Mouse (Mus musculus): ENCODE measurements around the gene Ptprm. TPM values are rescaled to one million over a fixed set of nuclear protein-coding genes. Genes with fewer than 3 reads are reported as not detected.
A peak's percentile ranks its signal among the peaks of the same experiment; 100 is the strongest.

Gene Ptprm
- polyA plus RNA-seq, 1 experiment from 2014 or later = 24.7 TPM

DNA sequence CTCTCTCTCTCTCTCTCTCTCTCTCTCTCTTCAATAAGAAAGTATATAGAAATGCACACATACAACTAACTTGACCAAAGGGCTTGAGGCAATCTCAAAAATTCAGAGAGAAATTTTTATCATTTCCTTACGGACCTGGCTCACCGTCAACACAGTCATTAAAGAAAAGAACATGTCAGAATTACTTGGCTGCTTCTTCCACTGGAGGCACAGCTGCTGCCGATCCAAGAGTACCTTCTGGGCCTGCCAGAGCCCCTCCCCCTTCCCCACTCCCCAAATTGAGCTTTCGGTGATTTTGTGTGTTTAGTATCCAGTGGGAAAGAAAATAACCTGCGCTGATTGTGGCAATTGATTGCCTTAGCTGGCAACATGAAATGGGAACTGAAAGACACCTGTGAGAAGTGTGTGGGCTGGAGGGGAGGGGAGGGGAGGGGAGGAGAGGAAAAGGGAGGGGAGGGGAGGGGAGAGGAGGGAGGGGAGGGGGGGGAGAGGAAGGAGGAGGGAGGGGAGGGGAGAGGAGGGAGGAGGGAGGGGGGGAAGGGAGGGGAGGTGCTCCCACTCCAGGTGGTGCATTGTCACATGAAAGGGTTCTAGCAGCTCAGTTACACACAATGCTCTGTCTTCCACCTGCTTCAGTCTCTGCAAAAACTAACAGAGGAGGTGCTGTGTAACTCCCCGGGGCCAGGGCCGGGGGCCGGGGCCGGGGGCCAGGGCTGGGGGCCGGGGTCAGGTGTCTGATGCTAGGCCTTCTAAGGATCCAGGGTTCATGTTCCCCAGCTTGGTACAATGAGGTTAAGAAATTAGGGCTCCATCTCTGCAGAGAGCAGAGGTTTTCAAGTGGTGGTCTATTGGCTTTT is 552.2 kb downstream of the Ptprm start:
- Histone ChIP-seq H3K4me2 (no peak overlapping the region), H3K4me3 (no peak overlapping the region), H3K4me1 (replicated peaks) (peaks cover 10% of the 10 kb centered on the region; the same call in 1 of the 2 replicates), H3K36me3 (no peaks in the 10 kb centered on the region), H3K9ac (no peak overlapping the region), H3K9me3 (no peaks in the 10 kb centered on the region), H3K27me3 (no peaks in the 10 kb centered on the region), H3K27ac (replicated peaks) (no peak overlapping the region)
- WGBS = 47% methylated on average over 10 of the region's 10 CpGs
- no peak for ATAC-seq (ENCODE audit: low FRiP score, low read depth)

DNA sequence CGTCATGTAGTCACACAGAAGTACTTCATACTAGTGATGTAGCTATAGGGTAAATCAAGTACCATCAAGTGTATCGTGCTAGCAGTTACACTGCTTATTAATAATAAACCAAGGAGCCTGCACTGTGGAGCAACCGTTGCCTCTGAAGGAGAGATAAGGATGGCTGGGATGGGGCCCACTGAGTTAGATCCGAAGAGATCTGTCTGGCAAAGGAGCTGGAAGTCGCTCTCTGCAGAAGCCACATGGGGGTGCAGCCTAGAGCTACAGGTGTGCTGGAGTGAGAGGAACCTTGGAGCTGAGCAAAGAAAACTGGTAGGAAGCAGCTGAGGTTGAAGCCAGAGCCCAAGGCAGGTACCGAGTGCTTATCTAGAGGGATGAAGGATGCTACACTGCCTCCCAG is 554.0 kb downstream of the Ptprm start:
- Histone ChIP-seq H3K9me3 (no peaks in the 10 kb centered on the region), H3K9ac (no peak overlapping the region), H3K27ac (replicated peaks) (no peak overlapping the region), H3K27me3 (no peaks in the 10 kb centered on the region), H3K4me2 (no peak overlapping the region), H3K4me3 (no peak overlapping the region), H3K36me3 (no peaks in the 10 kb centered on the region), H3K4me1 (replicated peaks) (peaks cover 10% of the 10 kb centered on the region; the same call in 1 of the 2 replicates)
- no peak for ATAC-seq (ENCODE audit: low FRiP score, low read depth)
- 94% methylated on average over 6 of the region's 6 CpGs for WGBS

DNA sequence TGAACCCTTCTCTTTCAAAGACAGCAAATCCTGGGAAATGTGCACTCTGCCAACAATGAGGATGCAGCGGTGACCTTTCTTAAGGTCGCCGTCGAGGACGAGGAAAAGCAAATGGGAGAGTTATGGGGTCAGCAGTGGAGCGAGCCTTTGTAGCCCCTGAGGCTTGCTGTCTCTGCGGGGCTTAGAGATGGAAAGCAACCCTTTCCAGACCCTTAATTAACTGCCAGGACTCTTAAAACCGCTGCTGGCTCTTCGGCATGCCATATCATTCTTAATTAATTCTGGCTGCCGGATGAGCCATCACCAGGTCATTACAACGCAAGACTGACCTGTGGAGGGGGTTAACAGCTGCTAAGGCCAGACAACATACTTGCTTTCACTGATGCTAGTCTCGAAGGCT is 568.1 kb downstream of the Ptprm start:
- no peak for ATAC-seq (ENCODE audit: low FRiP score, low read depth)
- H3K9ac ChIP-seq = no peak overlapping the region
- H3K4me3 ChIP-seq = no peak overlapping the region
- H3K9me3 ChIP-seq = no peaks in the 10 kb centered on the region
- no peaks in the 10 kb centered on the region for H3K27me3 ChIP-seq
- no peak overlapping the region for H3K4me2 ChIP-seq
- H3K27ac ChIP-seq (replicated peaks) = no peak overlapping the region
- H3K4me1 ChIP-seq (replicated peaks) = peaks cover 11% of the 10 kb centered on the region; the same call in 1 of the 2 replicates
- 25% methylated on average over 12 of the region's 12 CpGs for WGBS
- H3K36me3 ChIP-seq = no peaks in the 10 kb centered on the region

DNA sequence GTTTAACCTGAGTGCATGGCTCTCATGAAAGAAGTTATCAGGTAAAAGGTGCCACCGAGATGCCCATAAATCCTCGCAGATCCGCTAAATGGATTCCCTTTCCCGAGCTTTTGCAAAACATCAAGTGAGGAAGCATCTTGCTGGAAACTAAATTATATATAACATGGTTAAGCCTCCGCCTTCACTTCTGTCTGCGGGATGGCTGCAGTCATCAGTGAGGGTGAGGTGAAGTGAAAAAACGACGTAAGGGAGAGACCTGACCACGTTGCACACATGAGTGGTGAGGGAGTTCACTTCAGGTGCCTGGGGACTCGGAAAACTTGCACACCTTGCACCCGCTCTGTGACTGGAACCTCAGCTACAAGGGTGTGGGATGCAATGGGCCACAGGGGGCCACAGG is 568.7 kb downstream of the Ptprm start:
- no peaks in the 10 kb centered on the region for H3K27me3 ChIP-seq
- H3K9ac ChIP-seq = no peak overlapping the region
- H3K9me3 ChIP-seq = no peaks in the 10 kb centered on the region
- H3K4me1 ChIP-seq (replicated peaks) = peaks cover 11% of the 10 kb centered on the region; the same call in 1 of the 2 replicates
- H3K4me2 ChIP-seq = no peak overlapping the region
- H3K27ac ChIP-seq (replicated peaks) = no peak overlapping the region
- H3K4me3 ChIP-seq = no peak overlapping the region
- H3K36me3 ChIP-seq = no peaks in the 10 kb centered on the region
- 87% methylated on average over 11 of the region's 11 CpGs for WGBS
- no peak for ATAC-seq (ENCODE audit: low FRiP score, low read depth)

DNA sequence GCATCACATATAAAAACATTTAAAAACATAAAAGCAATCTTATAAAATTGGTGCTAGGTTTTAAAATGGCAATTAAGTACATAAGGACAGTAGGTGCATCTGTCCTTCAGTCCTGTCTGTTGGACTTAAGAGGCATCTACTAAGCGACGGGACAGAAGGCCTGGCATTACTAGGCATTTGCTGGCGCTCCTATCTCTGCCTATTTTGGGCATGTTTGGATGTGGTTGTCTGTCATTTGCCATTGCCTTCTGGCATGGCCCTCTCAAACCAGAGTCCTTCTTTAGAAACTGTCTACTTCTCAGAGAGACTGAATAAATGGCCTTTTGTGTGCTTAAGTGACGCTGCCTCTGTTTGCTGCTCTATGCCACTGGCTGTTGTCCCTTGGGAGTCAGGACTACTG is 570.7 kb downstream of the Ptprm start:
- Histone ChIP-seq H3K36me3 (no peaks in the 10 kb centered on the region), H3K4me2 (no peak overlapping the region), H3K27ac (replicated peaks) (no peak overlapping the region), H3K9ac (no peak overlapping the region), H3K4me1 (replicated peaks) (peaks cover 11% of the 10 kb centered on the region; the same call in 1 of the 2 replicates), H3K9me3 (no peaks in the 10 kb centered on the region), H3K4me3 (no peak overlapping the region), H3K27me3 (no peaks in the 10 kb centered on the region)
- 81% methylated on average over 4 of the region's 4 CpGs for WGBS
- no peak for ATAC-seq (ENCODE audit: low FRiP score, low read depth)

DNA sequence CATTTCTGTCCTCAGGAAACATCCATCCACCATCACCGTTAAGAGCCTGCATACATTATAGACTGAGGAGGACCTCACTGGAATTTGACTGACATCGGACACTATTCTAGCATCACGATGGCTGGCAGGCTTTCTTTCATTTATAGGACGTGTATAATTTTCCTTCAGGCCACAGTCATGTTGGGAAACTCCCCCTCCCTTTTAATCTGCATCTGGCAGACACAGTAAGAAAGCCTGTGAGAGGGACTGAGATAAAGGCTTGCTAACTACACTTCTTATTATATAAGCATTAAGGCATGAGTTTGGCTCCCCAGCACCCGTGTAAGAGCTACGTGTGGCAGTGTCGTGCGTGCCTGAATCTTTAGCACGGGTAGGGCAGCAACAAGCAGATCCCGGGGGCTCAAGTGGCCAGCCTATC is 571.2 kb downstream of the Ptprm start:
- H3K4me2 ChIP-seq = no peak overlapping the region
- WGBS = 49% methylated on average over 10 of the region's 10 CpGs
- no peaks in the 10 kb centered on the region for H3K27me3 ChIP-seq
- ATAC-seq (ENCODE audit: low FRiP score, low read depth) = no peak
- H3K4me3 ChIP-seq = no peak overlapping the region
- H3K36me3 ChIP-seq = no peaks in the 10 kb centered on the region
- no peak overlapping the region for H3K9ac ChIP-seq
- no peak overlapping the region for H3K27ac ChIP-seq (replicated peaks)
- no peaks in the 10 kb centered on the region for H3K9me3 ChIP-seq
- peaks cover 11% of the 10 kb centered on the region; the same call in 1 of the 2 replicates for H3K4me1 ChIP-seq (replicated peaks)

DNA sequence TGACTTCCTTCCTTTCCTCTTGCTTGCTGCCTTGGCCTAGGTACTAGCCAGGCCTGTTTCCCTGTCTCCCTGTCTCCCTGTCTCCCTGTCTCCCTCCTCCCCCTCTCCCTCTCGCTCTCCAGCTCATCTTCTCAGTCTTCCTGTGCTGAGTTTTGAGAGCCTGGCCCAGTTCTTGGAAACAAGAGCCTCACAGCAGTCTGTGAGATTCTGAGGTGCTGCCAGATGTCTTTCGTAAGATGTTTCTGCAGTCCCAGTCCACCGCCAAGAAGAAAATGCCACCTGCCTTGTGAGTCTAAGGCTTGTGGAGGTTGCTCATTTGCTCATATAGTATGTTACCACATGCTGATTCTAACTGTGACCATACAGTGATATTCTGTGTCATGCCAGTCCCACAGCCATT is 572.3 kb downstream of the Ptprm start:
- H3K9me3 ChIP-seq = no peaks in the 10 kb centered on the region
- H3K4me2 ChIP-seq = no peak overlapping the region
- H3K27me3 ChIP-seq = no peaks in the 10 kb centered on the region
- H3K4me1 ChIP-seq (replicated peaks) = peaks cover 11% of the 10 kb centered on the region; the same call in 1 of the 2 replicates
- 83% methylated on average over 3 of the region's 3 CpGs for WGBS
- H3K9ac ChIP-seq = no peak overlapping the region
- no peaks in the 10 kb centered on the region for H3K36me3 ChIP-seq
- no peak overlapping the region for H3K4me3 ChIP-seq
- ATAC-seq (ENCODE audit: low FRiP score, low read depth) = peak; percentile 54; the same call in 1 of the 2 replicates
- H3K27ac ChIP-seq (replicated peaks) = no peak overlapping the region

DNA sequence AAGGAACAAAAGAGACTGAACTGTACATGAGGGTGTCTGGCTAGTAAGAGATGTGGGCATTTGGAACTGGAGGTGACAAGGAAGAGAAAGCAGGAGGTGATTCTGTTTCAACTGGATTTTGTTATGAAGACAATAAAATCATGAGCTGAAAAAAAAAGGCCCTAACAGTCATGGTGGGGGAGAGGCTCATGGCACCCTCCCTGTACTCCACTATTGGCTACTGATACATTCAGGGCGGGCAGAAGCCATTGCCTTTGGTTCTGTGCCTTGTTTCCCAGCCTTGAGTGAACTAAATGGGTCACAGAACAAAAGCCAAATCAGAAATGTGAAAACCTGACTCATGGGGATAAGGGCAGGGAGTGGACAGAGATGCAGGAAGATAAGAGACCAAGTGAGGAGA is 575.2 kb downstream of the Ptprm start:
- H3K9me3 ChIP-seq = no peaks in the 10 kb centered on the region
- peaks cover 11% of the 10 kb centered on the region; the same call in 1 of the 2 replicates for H3K4me1 ChIP-seq (replicated peaks)
- H3K36me3 ChIP-seq = no peaks in the 10 kb centered on the region
- 80% methylated on average over 1 of the region's 1 CpGs for WGBS
- ATAC-seq (ENCODE audit: low FRiP score, low read depth) = no peak
- no peak overlapping the region for H3K4me2 ChIP-seq
- H3K9ac ChIP-seq = no peak overlapping the region
- H3K27ac ChIP-seq (replicated peaks) = no peak overlapping the region
- H3K27me3 ChIP-seq = no peaks in the 10 kb centered on the region
- H3K4me3 ChIP-seq = no peak overlapping the region

DNA sequence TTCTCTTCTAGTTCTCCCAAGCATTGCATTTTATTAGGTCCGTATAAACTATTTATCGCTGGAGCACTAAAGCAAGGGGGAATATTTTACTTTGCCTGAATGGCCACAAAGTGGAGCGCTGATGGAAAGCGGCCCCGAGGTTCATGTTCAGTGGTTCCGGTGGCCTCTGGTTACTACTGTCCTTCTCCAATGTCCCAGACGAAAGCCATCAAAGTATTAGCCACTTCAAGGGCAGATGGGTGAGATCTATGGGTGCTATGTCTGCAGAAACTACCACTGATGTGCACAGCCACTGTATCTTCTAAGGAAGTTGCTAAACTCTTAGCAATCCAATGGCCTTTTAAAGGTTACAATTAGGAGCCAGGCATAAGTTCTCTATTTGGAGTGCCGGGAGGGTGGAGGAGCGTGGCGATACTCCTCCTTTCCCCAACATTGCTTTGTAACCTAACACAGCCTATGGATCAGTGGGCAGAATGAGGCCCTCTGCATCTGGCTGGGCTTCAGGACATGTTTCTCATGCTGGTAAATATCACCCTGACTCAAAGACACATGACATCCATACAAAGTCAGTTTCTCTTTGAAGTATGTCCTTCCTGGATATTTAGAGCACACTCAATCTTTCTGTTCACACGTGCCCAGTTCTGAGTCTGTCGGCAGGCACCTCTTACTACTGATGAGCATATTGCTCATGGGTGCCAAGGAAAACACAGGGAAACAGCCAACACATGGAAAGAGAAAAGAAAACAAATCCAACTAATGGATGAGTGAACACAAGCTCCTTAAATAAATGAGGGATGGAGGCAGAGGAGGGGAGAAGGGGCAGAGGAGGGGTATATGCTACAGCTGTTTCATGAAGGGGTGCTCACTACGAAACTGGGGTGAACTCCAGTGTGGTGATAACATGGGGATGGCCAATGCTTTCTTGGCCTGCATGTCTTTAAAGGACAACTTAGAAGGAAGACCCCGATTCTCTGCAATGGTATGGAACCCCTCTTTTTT is 584.6 kb downstream of the Ptprm start:
- no peak overlapping the region for H3K27ac ChIP-seq (replicated peaks)
- no peaks in the 10 kb centered on the region for H3K27me3 ChIP-seq
- no peak overlapping the region for H3K4me3 ChIP-seq
- H3K4me2 ChIP-seq = no peak overlapping the region
- no peak for ATAC-seq (ENCODE audit: low FRiP score, low read depth)
- no peaks in the 10 kb centered on the region for H3K36me3 ChIP-seq
- no peaks in the 10 kb centered on the region for H3K9me3 ChIP-seq
- WGBS = 74% methylated on average over 14 of the region's 14 CpGs
- H3K9ac ChIP-seq = no peak overlapping the region
- H3K4me1 ChIP-seq (replicated peaks) = peaks cover 13% of the 10 kb centered on the region

DNA sequence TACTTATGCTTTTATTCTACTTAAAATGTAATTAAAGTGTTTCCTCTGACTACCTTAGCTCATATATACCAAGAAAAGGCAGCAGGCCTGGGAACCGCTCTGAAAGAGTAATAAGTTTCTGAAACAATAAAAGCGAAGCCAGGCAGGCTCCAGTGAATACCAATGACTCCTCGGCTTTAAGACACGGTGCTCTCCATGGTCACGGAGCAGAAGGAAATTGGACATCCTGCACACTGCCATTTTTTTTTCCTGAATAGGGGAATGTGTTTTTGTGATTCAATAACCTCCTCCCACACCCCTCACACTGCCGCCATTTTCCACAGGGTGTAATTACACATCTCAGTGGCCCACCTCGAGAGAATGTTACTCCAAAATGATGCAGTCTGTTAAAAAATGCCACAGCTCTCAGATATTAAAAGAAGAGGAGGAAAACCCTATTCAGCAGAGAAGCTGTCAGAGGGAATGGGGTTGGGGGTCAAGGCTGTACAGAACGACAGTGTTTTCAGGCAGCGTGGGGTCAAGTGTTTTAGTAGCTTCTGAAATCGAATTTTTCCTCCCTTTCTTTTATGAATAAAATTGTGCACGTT is 585.5 kb downstream of the Ptprm start:
- Histone ChIP-seq H3K27ac (replicated peaks) (0 out of 2 replicates have a peak overlapping the region, but pooled peaks have one; percentile 6), H3K9me3 (no peaks in the 10 kb centered on the region), H3K4me3 (no peak overlapping the region), H3K27me3 (no peaks in the 10 kb centered on the region), H3K4me2 (no peak overlapping the region), H3K36me3 (no peaks in the 10 kb centered on the region), H3K4me1 (replicated peaks) (peaks cover 13% of the 10 kb centered on the region), H3K9ac (no peak overlapping the region)
- ATAC-seq (ENCODE audit: low FRiP score, low read depth) = peak; percentile 74; the same call in 1 of the 2 replicates
- 25% methylated on average over 11 of the region's 11 CpGs for WGBS

DNA sequence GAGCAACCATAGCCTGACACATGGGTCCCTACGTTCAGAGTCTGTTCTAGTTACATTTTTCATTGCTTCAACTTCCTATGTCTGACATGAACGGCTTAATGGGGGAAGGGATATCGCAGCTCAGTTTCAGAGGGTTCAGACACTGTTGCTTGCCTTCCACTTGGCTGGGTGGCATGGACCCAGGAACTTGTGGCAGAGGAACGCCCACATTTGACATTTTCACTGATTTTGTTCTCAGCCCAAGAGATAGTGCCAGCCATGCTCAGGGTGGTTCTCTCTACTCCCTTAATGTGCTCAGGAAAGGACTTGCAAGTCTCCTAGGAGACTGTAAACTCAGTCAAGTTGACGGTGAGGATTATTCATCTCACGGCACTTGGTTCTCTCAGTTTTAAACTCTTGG is 588.1 kb downstream of the Ptprm start:
- Histone ChIP-seq H3K9me3 (no peaks in the 10 kb centered on the region), H3K27me3 (no peaks in the 10 kb centered on the region), H3K9ac (no peak overlapping the region), H3K4me2 (no peak overlapping the region), H3K36me3 (no peaks in the 10 kb centered on the region), H3K4me3 (no peak overlapping the region), H3K27ac (replicated peaks) (no peak overlapping the region), H3K4me1 (replicated peaks) (peaks cover 29% of the 10 kb centered on the region)
- WGBS = 84% methylated on average over 6 of the region's 6 CpGs
- ATAC-seq (ENCODE audit: low FRiP score, low read depth) = no peak

Data from hindbrain, embryonic 15.5 days (tissue).